7 mouse cellular contexts compared by ENCODE assay signal in genomic region chr6:128797936-128798771, GRCm38 (mm10). TPM values are rescaled to one million over a fixed set of nuclear protein-coding genes. Genes with fewer than 3 reads are reported as not detected.
A peak's percentile ranks its signal among the peaks of the same experiment; 100 is the strongest.
DNase-seq lines count a peak whose midpoint lies in the region; ATAC-seq and TF ChIP-seq lines count a peak whose summit lies in the region.

No protein-coding gene starts in this region.

- peak overlapping the region; percentile 59 for H3K4me2 ChIP-seq in neural tube, embryonic 14.5 days (ENCODE audit: low read depth, low read length)

- no peaks in the 10 kb centered on the region for H3K36me3 ChIP-seq in hindbrain, embryonic 10.5 days
- no peaks in the 10 kb centered on the region for H3K36me3 ChIP-seq in neural tube, embryonic 14.5 days (ENCODE audit: control insufficient read depth, insufficient read depth, low read length)

- WGBS in hindbrain, embryonic 10.5 days = 15% methylated on average over 15 of the region's 15 CpGs
- 24% methylated on average over 15 of the region's 15 CpGs for WGBS in lung, adult 2 months
- 9% methylated on average over 15 of the region's 15 CpGs for WGBS in neural tube, embryonic 14.5 days

- no peak for TF ChIP-seq CTCF in lung, adult 2 months (IDR thresholded peaks at IDR 0.05; ENCODE audit: insufficient read depth, low read length)

- peak; percentile 57 for DNase-seq in 416B (ENCODE audit: low read depth)
- DNase-seq in CD8-positive naive resting alpha-beta T cell, adult 2 months (ENCODE audit: low read depth in 2 of 2, low spot score in 2 of 2) = peak; percentile 21 to 25
- peak; percentile 42 for DNase-seq in embryo, embryonic 9.5 days (ENCODE audit: extremely low spot score)
- DNase-seq in hindbrain, embryonic 10.5 days (ENCODE audit: low spot score) = peak; percentile 41
- DNase-seq in lung, adult 2 months = peak; percentile 18
- DNase-seq in right cerebral cortex, postnatal 4 days = no peak

- no peaks in the 10 kb centered on the region for H3K27me3 ChIP-seq in hindbrain, embryonic 10.5 days (ENCODE audit: insufficient read depth, poor library complexity, severe bottlenecking)
- no peaks in the 10 kb centered on the region for H3K27me3 ChIP-seq in neural tube, embryonic 14.5 days (ENCODE audit: control insufficient read depth, insufficient read depth, low read length)

- TF ChIP-seq POLR2A in lung, adult 2 months (IDR thresholded peaks at IDR 0.05; ENCODE audit: borderline replicate concordance, extremely low read depth, low read depth, low read length) = no peak

- no peaks in the 10 kb centered on the region for H3K9me3 ChIP-seq in hindbrain, embryonic 10.5 days
- no peaks in the 10 kb centered on the region for H3K9me3 ChIP-seq in neural tube, embryonic 14.5 days (ENCODE audit: control insufficient read depth, low read length)

- ATAC-seq in neural tube, embryonic 14.5 days (ENCODE audit: low read depth) = no peak

- peak overlapping the region; percentile 64 for H3K4me3 ChIP-seq in hindbrain, embryonic 10.5 days
- H3K4me3 ChIP-seq in lung, adult 2 months (replicated peaks; ENCODE audit: extremely low read depth, low read depth, low read length) = peak overlapping the region; percentile 51
- peak overlapping the region; percentile 53 for H3K4me3 ChIP-seq in neural tube, embryonic 14.5 days (ENCODE audit: low read depth, low read length)

- H3K9ac ChIP-seq in neural tube, embryonic 14.5 days (replicated peaks; ENCODE audit: low read depth, low read length) = 0 out of 2 replicates have a peak overlapping the region, but pooled peaks have one; percentile 37

- peaks cover 21% of the 10 kb centered on the region for H3K4me1 ChIP-seq in hindbrain, embryonic 10.5 days (replicated peaks)
- H3K4me1 ChIP-seq in lung, adult 2 months (ENCODE audit: control insufficient read depth, insufficient read depth, low read length) = peaks cover 7% of the 10 kb centered on the region; the same call in 1 of the 2 replicates
- peaks cover 7% of the 10 kb centered on the region; the same call in 1 of the 2 replicates for H3K4me1 ChIP-seq in neural tube, embryonic 14.5 days (ENCODE audit: control insufficient read depth, insufficient read depth, low read length)

- H3K27ac ChIP-seq in hindbrain, embryonic 10.5 days = peak overlapping the region; percentile 66
- H3K27ac ChIP-seq in neural tube, embryonic 14.5 days (ENCODE audit: low read depth, low read length) = peak overlapping the region; percentile 39; the same call in 1 of the 2 replicates

RNA-seq across cellular contexts. Expression of gene Klrb1c, which starts 9.1 kb away (rescaled TPM):
- polyA plus RNA-seq in hindbrain, embryonic 10.5 days (2016; fragmentation: Nextera tagmentation; extraction: Ambion mirVana) = not detected in 2 replicates
- polyA plus RNA-seq in lung, adult 2 months (2012; rRNA removed) = 1.8 and 2.6 TPM in 2 replicates
- not detected in 2 replicates for polyA plus RNA-seq in neural tube, embryonic 14.5 days (2014; fragmentation: Nextera tagmentation; extraction: Ambion mirVana)

RNA-seq across cellular contexts. Expression of gene Gm44511, which starts 28.0 kb away (rescaled TPM):
- not detected in 2 replicates for polyA plus RNA-seq in hindbrain, embryonic 10.5 days (2016; fragmentation: Nextera tagmentation; extraction: Ambion mirVana)
- polyA plus RNA-seq in lung, adult 2 months (2012; rRNA removed) = 0.41 TPM in 1 of 2 replicates, not detected in the other
- not detected in 2 replicates for polyA plus RNA-seq in neural tube, embryonic 14.5 days (2014; fragmentation: Nextera tagmentation; extraction: Ambion mirVana)

RNA-seq across cellular contexts. Expression of gene Klrb1b, which starts 28.0 kb away (rescaled TPM):
- not detected in 2 replicates for polyA plus RNA-seq in hindbrain, embryonic 10.5 days (2016; fragmentation: Nextera tagmentation; extraction: Ambion mirVana)
- 2.4 and 2.7 TPM in 2 replicates for polyA plus RNA-seq in lung, adult 2 months (2012; rRNA removed)
- polyA plus RNA-seq in neural tube, embryonic 14.5 days (2014; fragmentation: Nextera tagmentation; extraction: Ambion mirVana) = not detected in 2 replicates
